Mouse (Mus musculus) lung, postnatal 0 days (tissue): ENCODE measurements at regions not wholly inside any gene's neighbourhood (a gene's known extent, or its start where the extent isn't known, plus 50 kb on each side); places are given as distances from the start of the nearest gene placed in this dataset.

Experiments used
- CTCF ChIP-seq: IDR thresholded peaks from 2 replicates; pipeline ENCODE4 v1.5.1; 2016; ENCODE audit warnings: antibody characterized with exemption, mild to moderate bottlenecking
- EP300 ChIP-seq: IDR thresholded peaks from 2 replicates; pipeline ENCODE4 v1.6.1; 2016; ENCODE audit warnings: antibody characterized with exemption, mild to moderate bottlenecking, control low read depth

DNA sequence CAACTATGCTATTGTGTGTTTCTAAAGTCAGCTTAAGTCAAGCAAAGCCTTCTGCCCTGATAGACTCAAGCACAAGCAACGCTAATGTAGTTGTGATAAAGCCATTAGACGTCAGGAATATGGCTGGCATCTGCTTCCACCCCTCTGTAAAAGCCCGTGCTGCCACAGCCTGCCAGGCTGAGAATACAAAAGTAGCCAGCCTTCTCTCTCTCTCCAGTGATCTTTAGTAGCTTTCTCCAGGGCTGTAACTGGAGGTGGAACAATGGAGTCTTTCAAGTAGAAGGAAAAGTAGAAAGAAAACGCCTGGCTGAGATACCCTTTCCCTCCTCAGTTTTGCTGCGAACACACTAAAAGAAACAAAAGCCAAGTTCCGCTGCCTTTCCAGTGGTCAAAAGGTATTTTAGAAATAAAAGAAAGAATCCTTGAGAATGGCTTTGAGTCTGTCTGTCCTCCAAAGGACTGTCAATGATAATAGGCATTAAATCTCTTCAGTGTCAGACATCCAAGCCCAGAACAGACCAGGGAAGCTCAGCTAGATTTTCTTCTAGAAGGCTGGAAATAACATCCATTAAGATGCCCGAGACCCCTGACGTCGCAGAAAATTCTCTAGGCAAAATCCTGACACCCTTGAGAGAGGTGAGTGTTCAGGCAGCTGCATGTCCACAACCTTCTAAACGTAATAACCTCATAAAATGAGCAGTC, 106.2 kb upstream of the Zfand5 start:
- TF ChIP-seq CTCF (no peak), EP300 (no peak)
